Mouse (Mus musculus) brain, embryonic 14.5 days (tissue): ENCODE results near the gene Lrsam1.

ENCODE experiments used
- CTCF ChIP-seq: fragments of 200-500 bp; IDR thresholded peaks from 2 replicates; pipeline ENCODE4 v1.5.1; 2012; ENCODE audit warnings: inconsistent platforms, mild to moderate bottlenecking, moderate library complexity, borderline replicate concordance; ENCODE audit not compliant: insufficient read depth, insufficient read length; ENCODE audit errors: extremely low read depth
- POLR2A ChIP-seq: fragments of 200-500 bp; IDR thresholded peaks from 2 replicates; pipeline ENCODE4 v1.6.1; 2012; ENCODE audit warnings: mild to moderate bottlenecking, inconsistent platforms, borderline replicate concordance; ENCODE audit not compliant: poor library complexity, insufficient read depth, insufficient read length, severe bottlenecking; ENCODE audit errors: extremely low read depth

- TF ChIP-seq CTCF (no peak), POLR2A (no peak)
Observed at GRCm38 (mm10) chr2:32992130-32992529, 30.7 kb upstream of the Lrsam1 start.
